Mouse (Mus musculus): ENCODE measurements at regions not wholly inside any gene's neighbourhood (a gene's known extent, or its start where the extent isn't known, plus 50 kb on each side); places are given as distances from the start of the nearest gene placed in this dataset.

GRCm38 (mm10) chr1:154097656-154098055 is 103.3 kb upstream of the Zfp648 start:
- no peak for TF ChIP-seq POLR2A (IDR thresholded peaks at IDR 0.05; ENCODE audit: low read depth, low read length)
- TF ChIP-seq CTCF (conservative IDR thresholded peaks at IDR 0.05; ENCODE audit: insufficient read depth, insufficient read length, low read depth, low read length) = no peak
